Mouse (Mus musculus) heart, postnatal 0 days (tissue): ENCODE measurements at regions not wholly inside any gene's neighbourhood (a gene's known extent, or its start where the extent isn't known, plus 50 kb on each side); places are given as distances from the start of the nearest gene placed in this dataset.

Experiments
- CTCF ChIP-seq: IDR thresholded peaks from 2 replicates; pipeline ENCODE4 v1.5.1; 2016; ENCODE audit warnings: antibody characterized with exemption, control low read depth, low read depth
- EP300 ChIP-seq: IDR thresholded peaks from 2 replicates; pipeline ENCODE4 v1.6.1; 2016; ENCODE audit warnings: antibody characterized with exemption, low read depth

DNA sequence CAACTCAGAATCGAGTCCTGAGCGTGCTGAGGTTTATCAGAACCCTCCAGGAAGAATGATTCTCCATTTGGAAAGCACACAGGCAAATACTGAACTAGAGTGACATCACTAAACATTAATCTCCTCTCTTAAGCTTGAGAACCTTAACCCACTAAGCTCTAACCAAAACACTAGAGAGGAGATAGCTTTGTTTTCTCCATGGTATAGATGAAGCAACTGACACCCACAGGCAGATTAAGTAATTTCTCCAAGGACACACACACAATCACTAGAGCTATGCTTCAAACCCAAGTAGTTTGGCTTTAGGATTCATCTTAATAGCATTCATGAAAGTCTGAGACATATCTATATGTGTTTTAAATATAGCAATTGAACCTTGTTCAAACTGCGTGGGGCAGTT lies 75.2 kb downstream of the Calml3 start:
- TF ChIP-seq EP300 (no peak), CTCF (no peak)
